Mouse (Mus musculus) urinary bladder, postnatal 10 days (tissue): ENCODE data around the gene Gp1bb.

Source experiments
- DNase-seq: peaks from one replicate; pipeline ENCODE4 v3.0.0; 2022; ENCODE audit warnings: low spot score

Gene Gp1bb

GRCm38 (mm10) chr16:18601447-18601846, 20.8 kb downstream of the Gp1bb start:
- DNase-seq, result no peak

DNA sequence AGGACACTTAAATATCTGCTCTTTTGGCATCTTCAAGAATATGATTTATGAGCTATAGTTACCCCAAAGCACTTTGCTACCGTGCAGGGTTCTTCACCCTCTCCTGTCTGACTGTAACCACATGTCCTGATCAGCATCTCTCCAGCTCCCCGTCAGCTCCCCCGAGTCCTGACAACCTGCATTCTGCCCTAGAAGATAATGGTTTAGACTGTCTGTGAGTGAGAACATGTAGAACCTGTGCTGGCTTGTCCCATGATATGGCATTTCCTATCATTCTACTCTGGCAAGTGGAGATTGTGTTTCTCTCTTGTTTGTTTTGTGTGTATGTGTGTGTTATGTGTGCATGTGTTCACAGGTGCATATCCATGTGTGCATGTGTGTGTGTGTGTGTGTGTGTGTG, 24.2 kb downstream of the Gp1bb start:
- no peak for DNase-seq

DNA sequence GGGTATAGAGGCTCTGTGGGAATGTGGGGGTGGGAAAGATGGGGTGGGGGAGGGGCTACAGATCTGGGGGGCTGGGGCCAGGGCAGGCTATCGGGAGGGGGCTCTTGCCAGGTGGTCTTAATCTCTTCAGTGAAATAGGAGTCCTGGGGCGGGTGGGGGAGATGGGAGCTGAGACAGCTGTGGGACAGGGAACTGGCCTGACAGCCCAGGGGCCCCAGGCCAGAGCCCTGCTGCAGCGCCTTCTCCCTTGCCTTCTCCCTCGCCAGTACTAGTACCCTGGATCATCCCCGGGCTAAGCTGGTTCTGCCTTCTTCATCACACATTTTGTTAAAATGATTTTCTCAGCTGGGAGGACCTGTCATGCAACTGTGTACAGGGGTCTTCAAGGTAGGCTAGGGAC, 25.9 kb downstream of the Gp1bb start:
- no peak for DNase-seq

DNA sequence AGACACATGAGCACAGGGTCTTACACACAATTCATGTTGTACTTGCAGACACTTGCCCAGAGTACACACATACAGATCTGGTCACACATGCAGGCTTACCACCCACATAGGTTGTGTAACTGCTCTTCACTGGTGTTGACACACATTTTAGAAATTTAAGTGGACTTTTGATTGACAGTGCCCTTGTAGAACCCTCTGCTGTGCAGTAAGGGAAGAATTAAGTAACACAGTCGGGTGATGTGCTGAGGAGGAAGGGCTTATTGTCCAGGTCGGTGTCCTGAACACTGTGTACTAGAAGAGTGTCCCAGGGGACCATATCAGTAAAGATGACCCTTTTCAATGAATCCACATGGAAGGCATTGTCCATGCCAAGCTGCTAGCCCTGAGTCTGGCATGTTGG, 28.3 kb downstream of the Gp1bb start:
- no peak for DNase-seq

GRCm38 (mm10) chr16:18591047-18592018, 30.9 kb downstream of the Gp1bb start:
- no peak for DNase-seq

DNA sequence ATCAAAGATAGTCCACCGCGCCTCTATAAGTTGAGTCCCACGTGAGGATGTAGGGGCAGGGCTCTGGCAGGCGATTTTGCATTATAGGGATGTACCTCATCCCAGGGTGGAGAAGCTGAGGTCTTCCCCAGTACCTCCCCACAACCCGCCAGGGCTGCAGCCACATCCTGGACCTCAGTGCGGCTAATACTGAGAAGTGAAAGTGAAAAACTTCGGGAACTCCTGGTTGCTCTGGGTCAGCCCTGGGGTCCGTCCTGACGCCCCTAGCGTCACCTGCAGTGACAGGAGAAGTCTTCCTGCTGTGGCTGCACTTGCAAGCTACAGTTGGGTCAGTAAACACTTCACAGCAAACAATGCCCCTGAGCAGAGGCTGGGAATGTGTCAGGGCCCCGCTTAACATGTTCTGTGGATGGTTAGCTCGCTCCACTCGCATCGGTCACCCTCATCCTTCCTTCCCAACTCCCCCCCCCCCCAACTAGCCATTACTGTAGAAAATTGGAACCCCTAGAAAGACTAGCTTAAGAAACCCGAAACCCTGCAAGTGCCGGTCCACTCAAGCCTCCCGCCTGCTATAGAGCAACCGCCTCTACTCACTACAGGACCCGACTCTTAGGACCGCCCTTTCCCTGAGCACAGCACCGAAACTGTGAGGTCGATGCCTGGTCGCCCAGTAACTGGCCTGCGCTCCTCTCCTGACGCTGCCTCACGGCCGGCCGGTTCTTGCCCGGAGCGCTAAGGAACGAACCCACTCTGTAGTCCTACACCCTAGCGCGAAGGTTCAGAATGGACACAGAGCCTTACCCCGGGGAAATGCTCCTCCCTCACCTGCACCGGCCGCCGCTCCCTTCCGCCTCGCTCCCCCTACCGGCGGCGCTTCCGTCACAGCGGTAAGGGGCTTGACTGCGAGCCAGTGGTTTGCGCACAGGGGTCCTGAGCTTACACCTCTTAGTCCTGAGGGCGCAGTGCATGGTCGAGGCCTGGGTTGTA, 32.1 kb downstream of the Gp1bb start, which contains the start of gene Tbx1:
Tbx1 (minus strand) TSS at position 868 of the 987 bp plus-strand sequence.
- DNase-seq, result no peak

- no peak for DNase-seq
Measured at GRCm38 (mm10) chr16:18589080-18589621, 33.1 kb downstream of the Gp1bb start.

DNA sequence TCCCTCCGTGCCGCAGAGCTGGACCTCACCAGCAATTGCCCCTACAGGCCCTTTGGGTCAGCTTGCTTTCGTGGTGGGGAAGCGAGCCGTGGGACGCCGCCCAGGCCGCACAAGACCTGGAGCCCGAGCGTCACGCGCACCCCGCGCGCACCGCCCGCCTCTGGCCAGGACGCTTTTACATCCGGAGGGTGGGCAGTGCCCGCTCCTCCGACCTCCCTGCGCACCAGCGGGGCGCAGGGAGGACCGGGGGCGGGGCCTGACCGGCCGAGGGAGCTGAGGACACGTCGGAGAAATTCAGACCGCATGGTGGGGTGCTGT, 33.5 kb downstream of the Gp1bb start:
- no peak for DNase-seq

GRCm38 (mm10) chr16:18587847-18588737, 34.1 kb downstream of the Gp1bb start:
- no peak for DNase-seq

DNA sequence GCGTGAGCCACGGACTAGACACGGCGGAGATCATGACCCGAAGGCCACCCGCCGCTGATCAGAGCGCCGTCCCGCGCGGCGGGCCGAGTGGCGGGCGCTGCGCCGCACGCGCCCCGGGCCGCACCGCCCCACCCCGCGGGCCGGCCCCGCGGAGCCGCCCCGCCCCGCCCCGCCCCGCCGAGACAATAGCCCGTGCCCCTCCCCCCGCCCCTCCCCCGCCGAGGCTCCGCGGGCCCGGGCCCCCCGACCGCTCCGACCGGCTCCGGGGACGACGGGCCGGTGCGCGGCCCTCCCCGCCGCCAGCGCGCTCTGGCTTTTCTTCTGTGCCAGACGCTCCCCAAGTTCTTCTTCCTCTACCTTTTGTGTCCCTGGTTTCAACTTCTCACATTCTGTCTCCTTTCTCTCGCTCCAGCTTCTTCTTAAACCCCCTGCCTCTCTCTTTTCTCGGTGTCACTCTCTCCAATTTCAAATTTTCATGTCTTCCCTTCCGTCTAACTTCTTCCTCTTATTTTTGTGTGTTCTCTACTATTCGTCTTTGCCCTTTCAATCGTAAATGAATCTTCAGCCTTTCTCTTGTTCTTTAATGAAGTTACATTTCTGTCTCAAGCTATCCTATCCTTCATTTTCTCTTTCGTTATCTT, 35.2 kb downstream of the Gp1bb start:
- DNase-seq, result no peak

- no peak for DNase-seq
Measured at GRCm38 (mm10) chr16:18586076-18586905, 35.9 kb downstream of the Gp1bb start.

DNA sequence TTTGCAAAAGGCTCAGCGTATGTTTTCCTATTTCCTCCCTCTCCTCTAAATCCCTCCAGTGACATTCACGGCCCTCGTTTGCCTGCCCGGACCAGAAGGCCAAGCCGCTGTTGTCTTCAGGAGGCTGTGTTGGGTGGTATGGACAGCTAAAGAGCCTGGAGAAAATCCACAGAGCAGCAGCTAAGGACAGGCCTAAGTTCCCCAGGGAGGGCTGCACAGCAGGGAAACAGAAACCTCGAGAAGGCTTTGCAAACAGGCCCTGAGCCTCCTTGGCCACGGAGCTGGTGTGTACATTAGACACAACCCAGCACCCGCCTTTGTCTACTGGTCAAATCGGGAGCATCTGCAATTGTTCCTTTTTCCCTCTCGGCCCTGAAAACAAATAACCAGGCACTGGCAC, 36.5 kb downstream of the Gp1bb start:
- no peak for DNase-seq

- DNase-seq, result no peak
Measured at GRCm38 (mm10) chr16:18584901-18585510, 37.2 kb downstream of the Gp1bb start.

DNA sequence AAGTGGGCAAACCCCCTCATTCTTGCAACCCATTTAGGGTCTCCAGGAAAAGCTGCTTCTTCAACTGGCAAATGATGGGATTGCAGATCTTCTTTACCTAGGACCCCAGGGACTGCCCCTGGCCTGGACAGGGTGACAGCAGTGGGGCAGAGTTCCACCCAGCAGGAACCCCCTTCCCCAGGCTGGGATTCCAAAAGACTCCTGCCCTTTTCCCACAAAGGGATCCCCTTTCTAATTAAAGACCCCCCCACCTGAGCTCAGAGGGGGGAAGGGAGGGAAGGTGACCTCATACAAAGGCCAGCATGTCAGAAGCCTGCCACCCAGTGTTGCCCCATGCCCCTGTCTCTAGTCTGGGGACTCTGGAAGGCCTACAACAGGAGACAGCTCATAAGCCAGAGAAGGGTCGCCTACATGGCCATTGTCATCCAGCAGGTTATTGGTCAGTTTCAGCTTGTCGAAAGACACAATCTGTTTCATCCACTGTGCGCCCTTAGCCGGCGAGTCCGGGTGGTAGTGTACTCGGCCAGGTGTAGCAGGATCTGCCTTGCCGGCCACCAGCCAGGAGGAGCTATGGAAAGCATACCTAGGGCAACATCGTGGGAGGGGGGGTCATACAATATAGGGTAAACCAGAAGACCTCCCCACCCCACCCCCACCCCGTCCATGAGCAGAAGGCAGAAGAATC, 38.4 kb downstream of the Gp1bb start:
- no peak for DNase-seq

DNA sequence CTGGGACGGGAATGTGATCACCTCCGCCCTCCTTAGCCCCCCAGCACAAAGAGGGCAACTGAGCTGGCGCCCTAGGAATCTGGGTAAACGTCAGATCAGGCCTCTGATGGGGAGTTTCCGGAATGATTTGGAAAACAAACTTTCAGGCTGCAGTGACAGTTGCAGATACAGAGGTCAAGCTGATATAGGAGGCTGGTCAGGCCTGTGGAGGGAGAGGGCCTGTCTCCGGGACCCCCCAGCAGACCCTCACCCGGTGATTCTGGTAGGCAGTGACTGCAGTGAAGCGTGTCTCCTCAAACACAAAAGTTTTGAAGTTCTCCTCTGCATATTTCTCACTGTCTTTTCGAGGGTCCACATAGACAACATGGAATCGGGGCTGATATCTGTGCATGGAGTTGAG, 39.0 kb downstream of the Gp1bb start:
- no peak for DNase-seq

DNA sequence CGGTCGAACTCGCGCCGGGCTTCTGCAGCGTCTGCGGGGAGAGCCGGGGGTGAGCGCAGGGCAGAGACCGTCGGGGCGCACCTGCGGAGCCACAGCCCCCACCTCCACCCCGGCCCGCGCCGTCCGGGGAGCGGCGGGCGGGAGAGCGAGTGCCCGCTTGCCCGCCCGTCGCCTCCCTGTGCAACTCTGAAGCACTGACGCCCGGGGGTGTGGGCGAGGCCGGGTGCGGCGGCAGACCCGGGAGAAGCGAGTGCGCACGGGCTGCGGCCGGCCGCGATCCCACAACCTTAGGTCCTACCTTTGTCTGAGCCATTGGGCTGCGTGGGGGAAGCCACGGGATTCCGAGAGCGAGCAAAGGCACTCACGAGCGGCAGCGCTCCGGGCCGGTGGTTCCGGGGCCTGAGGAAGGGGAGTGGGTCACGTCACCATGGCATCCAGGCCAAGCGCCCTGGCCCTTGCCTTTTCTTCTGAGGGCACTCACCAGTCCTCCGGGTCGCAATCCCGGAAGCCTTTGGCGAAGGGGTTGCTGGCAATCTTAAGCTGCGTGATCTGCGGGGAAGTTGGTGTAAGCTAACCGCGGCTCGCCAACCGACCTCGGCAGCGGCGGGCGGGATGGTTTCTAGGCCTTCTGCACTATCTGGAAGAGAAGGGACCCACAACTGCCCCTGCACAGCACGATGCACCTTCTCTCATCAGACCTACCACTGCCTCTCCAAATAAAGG, 39.6 kb downstream of the Gp1bb start:
- no peak for DNase-seq

DNA sequence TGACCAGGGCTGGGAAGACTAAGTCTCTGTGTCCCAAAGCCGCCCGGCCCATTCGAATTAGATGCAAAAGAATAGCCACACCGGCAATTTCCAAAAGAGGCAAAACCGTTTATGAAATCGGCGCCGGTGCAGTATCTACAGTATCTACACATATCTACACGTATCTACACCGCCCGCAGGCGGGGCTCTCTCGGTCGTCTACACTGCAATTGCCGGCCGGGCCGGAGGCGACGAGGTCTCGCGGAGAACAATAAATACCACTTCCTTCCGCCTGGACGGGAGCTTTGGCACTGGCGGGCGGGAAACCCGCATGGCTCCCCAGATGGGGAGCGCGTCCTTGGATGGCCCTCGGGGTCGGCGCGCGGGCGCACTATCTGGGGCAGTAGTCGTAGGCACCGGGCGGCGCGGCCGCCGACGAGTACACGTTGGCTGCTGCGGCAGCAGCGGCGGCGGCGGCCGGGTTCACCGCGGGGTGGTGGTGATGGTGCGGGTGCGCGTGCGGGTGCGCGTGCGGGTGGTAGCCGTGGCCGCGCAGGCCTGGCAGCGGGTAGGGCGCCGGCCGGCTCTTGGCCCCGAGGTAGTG, 40.5 kb downstream of the Gp1bb start:
- DNase-seq, result no peak

DNA sequence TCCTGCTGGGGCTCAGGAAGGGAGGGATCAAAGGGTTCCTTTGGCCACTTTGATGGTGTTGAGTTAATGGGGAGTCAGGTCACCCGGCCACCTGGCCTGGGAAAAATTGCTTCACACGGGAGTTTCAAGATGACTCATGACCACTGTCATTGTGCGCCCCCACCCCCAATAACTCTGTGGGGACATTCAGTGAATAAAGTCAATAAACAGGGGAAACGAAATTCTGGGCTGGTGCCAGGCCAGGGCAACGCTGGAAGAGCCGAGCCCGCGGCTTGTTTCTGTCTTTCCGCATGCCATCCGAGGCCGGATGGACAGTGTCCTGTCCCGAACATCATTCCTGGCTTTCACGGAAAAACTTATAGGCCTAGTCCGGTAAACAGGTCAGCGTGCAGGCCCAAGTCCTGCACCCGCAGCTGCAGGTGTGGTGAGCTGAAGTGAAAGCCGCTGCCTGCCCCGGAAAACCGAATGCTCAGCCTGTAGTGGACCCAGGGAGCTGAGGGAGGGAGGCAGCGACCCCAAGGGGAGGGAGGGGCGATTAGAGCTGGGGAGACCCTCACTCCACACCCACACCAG, 41.1 kb downstream of the Gp1bb start:
- no peak for DNase-seq
